8 mouse cellular contexts compared by ENCODE assay signal in genomic region chr2:91457656-91458251, GRCm38 (mm10). TPM values are rescaled to one million over a fixed set of nuclear protein-coding genes. Genes with fewer than 3 reads are reported as not detected.
DNase-seq lines count a peak whose midpoint lies in the region; ATAC-seq and TF ChIP-seq lines count a peak whose summit lies in the region.

No protein-coding gene starts in this region.

- no peaks in the 10 kb centered on the region for H3K27me3 ChIP-seq in forebrain, embryonic 14.5 days (replicated peaks; ENCODE audit: control insufficient read depth, insufficient read depth, low read length)
- no peaks in the 10 kb centered on the region for H3K27me3 ChIP-seq in kidney, embryonic 16.5 days (ENCODE audit: insufficient read depth, low read length)
- peaks cover 7% of the 10 kb centered on the region; the same call in 1 of the 2 replicates for H3K27me3 ChIP-seq in midbrain, embryonic 14.5 days (ENCODE audit: control insufficient read depth, insufficient read depth, low read length)

- no peaks in the 10 kb centered on the region for H3K9me3 ChIP-seq in forebrain, embryonic 14.5 days (replicated peaks; ENCODE audit: control insufficient read depth, low read length)
- H3K9me3 ChIP-seq in kidney, embryonic 16.5 days (ENCODE audit: low read length), result no peaks in the 10 kb centered on the region
- no peaks in the 10 kb centered on the region for H3K9me3 ChIP-seq in midbrain, embryonic 14.5 days (ENCODE audit: control insufficient read depth, low read length)

- H3K36me3 ChIP-seq in forebrain, embryonic 14.5 days (ENCODE audit: control insufficient read depth, insufficient read depth, low read length), result no peaks in the 10 kb centered on the region
- H3K36me3 ChIP-seq in kidney, embryonic 16.5 days (ENCODE audit: insufficient read depth, low read length), result no peaks in the 10 kb centered on the region
- no peaks in the 10 kb centered on the region for H3K36me3 ChIP-seq in midbrain, embryonic 14.5 days (ENCODE audit: control insufficient read depth, insufficient read depth, low read length)

- ATAC-seq in forebrain, embryonic 14.5 days, result peak; percentile 54
- peak; percentile 47 for ATAC-seq in kidney, embryonic 16.5 days (ENCODE audit: low FRiP score, low TSS enrichment)
- ATAC-seq in midbrain, embryonic 14.5 days (ENCODE audit: low FRiP score, low TSS enrichment), result peak; percentile 47

- peak overlapping the region; percentile 83 for H3K27ac ChIP-seq in forebrain, embryonic 14.5 days (ENCODE audit: low read depth, low read length)
- H3K27ac ChIP-seq in kidney, embryonic 16.5 days (ENCODE audit: low read length), result peak overlapping the region; percentile 84
- H3K27ac ChIP-seq in midbrain, embryonic 14.5 days (replicated peaks; ENCODE audit: low read depth, low read length), result peak overlapping the region; percentile 75

- intact Hi-C loops in left cerebral cortex, postnatal 4 days (cut with DNase I), result no loop called here

- H3K4me3 ChIP-seq in lung, adult 2 months (replicated peaks; ENCODE audit: extremely low read depth, low read depth, low read length), result peak overlapping the region; percentile 82
- peak overlapping the region; percentile 61 for H3K4me3 ChIP-seq in forebrain, embryonic 14.5 days (ENCODE audit: low read depth, low read length)
- peak overlapping the region; percentile 67 for H3K4me3 ChIP-seq in kidney, embryonic 16.5 days (ENCODE audit: low read length)
- peak overlapping the region; percentile 63 for H3K4me3 ChIP-seq in midbrain, embryonic 14.5 days (replicated peaks; ENCODE audit: low read depth, low read length)

- H3K4me2 ChIP-seq in forebrain, embryonic 14.5 days (ENCODE audit: low read length), result peak overlapping the region; percentile 90
- peak overlapping the region; percentile 77 for H3K4me2 ChIP-seq in kidney, embryonic 16.5 days (replicated peaks; ENCODE audit: low read depth, low read length)
- H3K4me2 ChIP-seq in midbrain, embryonic 14.5 days (ENCODE audit: low read length), result peak overlapping the region; percentile 99

- WGBS in lung, adult 2 months, result under 1% methylated on average over 45 of the region's 45 CpGs
- WGBS in forebrain, embryonic 14.5 days, result under 1% methylated on average over 44 of the region's 45 CpGs
- WGBS in kidney, embryonic 16.5 days, result under 1% methylated on average over 45 of the region's 45 CpGs
- WGBS in midbrain, embryonic 14.5 days, result under 1% methylated on average over 34 of the region's 45 CpGs

- TF ChIP-seq CTCF in lung, adult 2 months (IDR thresholded peaks at IDR 0.05; ENCODE audit: insufficient read depth, low read length), result no peak

- TF ChIP-seq POLR2A in lung, adult 2 months (IDR thresholded peaks at IDR 0.05; ENCODE audit: borderline replicate concordance, extremely low read depth, low read depth, low read length), result no peak

- H3K4me1 ChIP-seq in lung, adult 2 months (ENCODE audit: control insufficient read depth, insufficient read depth, low read length), result peaks cover 14% of the 10 kb centered on the region; the same call in 1 of the 2 replicates
- H3K4me1 ChIP-seq in forebrain, embryonic 14.5 days (ENCODE audit: control insufficient read depth, insufficient read depth, low read length), result peaks cover 17% of the 10 kb centered on the region
- H3K4me1 ChIP-seq in kidney, embryonic 16.5 days (ENCODE audit: insufficient read depth, low read length), result peaks cover 46% of the 10 kb centered on the region
- H3K4me1 ChIP-seq in midbrain, embryonic 14.5 days (ENCODE audit: control insufficient read depth, insufficient read depth, low read length), result peaks cover 43% of the 10 kb centered on the region

- DNase-seq in lung, adult 2 months, result peak; percentile 58
- DNase-seq in lung, adult 18-20 months, result no peak
- peak; percentile 48 for DNase-seq in adrenal gland, postnatal 10 days
- DNase-seq in forebrain, embryonic 14.5 days (ENCODE audit: low spot score), result peak; percentile 51
- DNase-seq in midbrain, embryonic 14.5 days, result peak; percentile 68
- no peak for DNase-seq in left cerebral cortex, postnatal 4 days
- DNase-seq in layer of hippocampus, adult 11-12 months (ENCODE audit: low spot score), result no peak

- peak overlapping the region; percentile 85 for H3K9ac ChIP-seq in forebrain, embryonic 14.5 days (ENCODE audit: low read length)
- peak overlapping the region; percentile 81 for H3K9ac ChIP-seq in kidney, embryonic 16.5 days (replicated peaks; ENCODE audit: low read length)
- H3K9ac ChIP-seq in midbrain, embryonic 14.5 days (replicated peaks; ENCODE audit: low read length), result peak overlapping the region; percentile 64

RNA-seq across cellular contexts. Expression of gene Lrp4, which starts 0.4 kb away (rescaled TPM):
- 47.6 and 55.6 TPM in 2 replicates for polyA plus RNA-seq in lung, adult 2 months (2012; rRNA removed)
- 1 to 10 TPM; 7.0 to 8.3 TPM for total RNA-seq in adrenal gland, postnatal 10 days (2021)
- polyA plus RNA-seq in forebrain, embryonic 14.5 days (2014; fragmentation: Nextera tagmentation; extraction: Ambion mirVana), result 4.7 and 5.1 TPM in 2 replicates
- 7.6 and 9.0 TPM in 2 replicates for polyA plus RNA-seq in kidney, embryonic 16.5 days (2015; fragmentation: Nextera tagmentation; extraction: Ambion mirVana)
- 2.8 and 4.7 TPM in 2 replicates for polyA plus RNA-seq in midbrain, embryonic 14.5 days (2014; fragmentation: Nextera tagmentation; extraction: Ambion mirVana)
- total RNA-seq in left cerebral cortex, postnatal 4 days (2021), result 10 to 100 TPM; 14.4 to 15.4 TPM

RNA-seq across cellular contexts. Expression of gene 1110051M20Rik, which starts 13.2 kb away (rescaled TPM):
- polyA plus RNA-seq in lung, adult 2 months (2012; rRNA removed), result 19.2 and 27.0 TPM in 2 replicates
- total RNA-seq in adrenal gland, postnatal 10 days (2021), result 10 to 100 TPM; 15.2 to 17.6 TPM
- 168 and 170 TPM in 2 replicates for polyA plus RNA-seq in forebrain, embryonic 14.5 days (2014; fragmentation: Nextera tagmentation; extraction: Ambion mirVana)
- polyA plus RNA-seq in kidney, embryonic 16.5 days (2015; fragmentation: Nextera tagmentation; extraction: Ambion mirVana), result 66.9 and 68.9 TPM in 2 replicates
- polyA plus RNA-seq in midbrain, embryonic 14.5 days (2014; fragmentation: Nextera tagmentation; extraction: Ambion mirVana), result 175 and 176 TPM in 2 replicates
- total RNA-seq in left cerebral cortex, postnatal 4 days (2021), result 100 to 1,000 TPM; 106 to 109 TPM

Comparison
In these comparisons a context has a peak if more than half of its experiments do, and no peak if none do; other contexts are left out.
1. DNase-seq: peak in lung, adult 2 months (single experiment), adrenal gland, postnatal 10 days (single experiment), forebrain, embryonic 14.5 days (single experiment) and midbrain, embryonic 14.5 days (single experiment); none in lung, adult 18-20 months (0 of 2), left cerebral cortex, postnatal 4 days (single experiment) and layer of hippocampus, adult 11-12 months (single experiment).
2. Peak in every context shown above with its lines, with median percentiles within 50 percentile points of each other: H3K4me3 ChIP-seq, ATAC-seq, H3K27ac ChIP-seq, H3K4me2 ChIP-seq and H3K9ac ChIP-seq.